Mouse (Mus musculus) bone marrow macrophage, adult 2 months (primary cell): ENCODE measurements around the gene Mr1.

ENCODE experiments used
- CTCF ChIP-seq: IDR thresholded peaks from 2 replicates; pipeline ENCODE4 v1.5.1; 2012; ENCODE audit warnings: low read depth, mild to moderate bottlenecking, low read length, moderate library complexity
- POLR2A ChIP-seq: IDR thresholded peaks from 2 replicates; pipeline ENCODE4 v1.6.1; 2012; ENCODE audit warnings: mild to moderate bottlenecking, low read depth, low read length, borderline replicate concordance

GRCm38 (mm10) chr1:155077675-155078074 lies 68.9 kb downstream of the Mr1 start:
- TF ChIP-seq POLR2A: no peak
- no peak for TF ChIP-seq CTCF
